Mouse (Mus musculus) cortical plate, adult 2 months (tissue): ENCODE data around the gene Irgq.

ENCODE experiments used
- CTCF ChIP-seq: fragments of 200-500 bp; IDR thresholded peaks from 2 replicates; pipeline ENCODE4 v1.5.1; 2011; ENCODE audit warnings: mild to moderate bottlenecking, control low read depth, low read length; ENCODE audit not compliant: insufficient read depth; ENCODE audit errors: extremely low read depth
- POLR2A ChIP-seq: fragments of 200-500 bp; IDR thresholded peaks from 2 replicates; pipeline ENCODE4 v1.6.1; 2011; ENCODE audit warnings: mild to moderate bottlenecking, low read length, control low read depth; ENCODE audit not compliant: insufficient read depth; ENCODE audit errors: extremely low read depth

DNA sequence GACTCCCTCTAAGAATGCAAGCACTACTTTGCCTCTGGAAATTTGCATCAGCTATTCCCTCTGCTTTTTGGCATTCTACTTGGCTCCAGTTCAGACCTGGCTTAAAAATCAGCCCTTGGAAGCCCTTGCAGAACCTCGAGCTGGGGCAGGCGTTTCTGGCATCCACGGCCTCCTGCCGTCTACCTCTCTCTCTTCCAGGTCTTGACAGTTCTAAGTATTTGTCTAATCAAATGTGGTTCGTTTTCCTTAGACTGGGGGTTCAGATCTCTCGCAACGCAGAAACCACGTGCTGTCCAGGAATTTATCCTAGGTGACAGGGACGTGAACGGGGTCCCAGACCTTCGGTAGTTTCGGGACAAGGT, 24.0 kb upstream of the Irgq start:
- TF ChIP-seq CTCF (no peak), POLR2A (no peak)
